Mouse (Mus musculus) forebrain, embryonic 12.5 days (tissue): Measurements from ENCODE around the gene Pole4. TPM values are rescaled to one million over a fixed set of nuclear protein-coding genes. Genes with fewer than 3 reads are reported as not detected.
"Not testable (repeated sequence)": the region's sequence is repeated elsewhere in the genome, so short reads cannot be mapped to it uniquely, and the experiment has no call there.

Experiments
- ATAC-seq: fragments of 200-750 bp; cut with Nextera tagmentation; 2 replicates; pipeline ENCODE4 v1.8.0; 2017; ENCODE audit warnings: moderate TSS enrichment; ENCODE audit not compliant: low FRiP score
- H3K27ac ChIP-seq: fragments of 300-500 bp; sonication (generic); 2 replicates; pipeline ENCODE4 v1.5.1; 2016; ENCODE audit warnings: mild to moderate bottlenecking
- H3K27me3 ChIP-seq: fragments of 300-500 bp; sonication (generic); 2 replicates; pipeline ENCODE4 v1.6.1; 2016; ENCODE audit warnings: mild to moderate bottlenecking
- H3K36me3 ChIP-seq: fragments of 300-500 bp; sonication (generic); replicated peaks from 2 replicates; pipeline ENCODE4 v1.6.1; 2016; ENCODE audit warnings: mild to moderate bottlenecking
- H3K4me1 ChIP-seq: fragments of 300-500 bp; sonication (generic); 2 replicates; pipeline ENCODE4 v1.6.1; 2016
- H3K4me2 ChIP-seq: fragments of 300-500 bp; sonication (generic); 2 replicates; pipeline ENCODE4 v1.6.1; 2016; ENCODE audit warnings: mild to moderate bottlenecking, moderate library complexity
- H3K4me3 ChIP-seq: fragments of 300-500 bp; sonication (generic); replicated peaks from 2 replicates; pipeline ENCODE4 v1.5.1; 2016; ENCODE audit warnings: mild to moderate bottlenecking
- H3K9ac ChIP-seq: fragments of 300-500 bp; sonication (generic); 2 replicates; pipeline ENCODE4 v1.6.1; 2016; ENCODE audit warnings: mild to moderate bottlenecking
- H3K9me3 ChIP-seq: fragments of 300-500 bp; sonication (generic); 2 replicates; pipeline ENCODE4 v1.6.1; 2016
- WGBS: fragments of 180-500 bp; shearing (Covaris S2); methylation state at CpG from one replicate; pipeline ENCODE4 v1.1.7; 2016; 5-methylcytosine and 5-hydroxymethylcytosine counted together
- polyA plus RNA-seq: library from polyadenylated mRNA; unstranded; fragments of >200 nt; fragmentation: Nextera tagmentation; extraction: Ambion mirVana; gene quantifications from 2 replicates; pipeline ENCODE4 v1.2.1, GENCODE M21; 2016

The Pole4 gene
- polyA plus RNA-seq, 1 experiment from 2014 or later, result 91.2 TPM

- Histone ChIP-seq H3K27me3 (no peaks in the 10 kb centered on the region), H3K9me3 (no peaks in the 10 kb centered on the region), H3K9ac (peak overlapping the region; percentile 73), H3K36me3 (peaks cover 12% of the 10 kb centered on the region; the same call in 1 of the 2 replicates), H3K4me2 (peak overlapping the region; percentile 61), H3K4me1 (peaks cover 9% of the 10 kb centered on the region; the same call in 1 of the 2 replicates), H3K27ac (peak overlapping the region; percentile 90), H3K4me3 (peak overlapping the region; percentile 67)
- WGBS, result 39% methylated on average over 11 of the region's 11 CpGs
- ATAC-seq, result no peak
Measured at GRCm38 (mm10) chr6:82653169-82653525, 52.0 kb downstream of the Pole4 start.

GRCm38 (mm10) chr6:82652521-82653168, 52.5 kb downstream of the Pole4 start:
- H3K9ac ChIP-seq, result peak overlapping the region; percentile 73
- H3K4me3 ChIP-seq, result peak overlapping the region; percentile 67
- H3K27me3 ChIP-seq, result no peaks in the 10 kb centered on the region
- H3K4me1 ChIP-seq, result peaks cover 12% of the 10 kb centered on the region
- peak overlapping the region; percentile 61 for H3K4me2 ChIP-seq
- H3K9me3 ChIP-seq, result no peaks in the 10 kb centered on the region
- H3K36me3 ChIP-seq, result peaks cover 12% of the 10 kb centered on the region; the same call in 1 of the 2 replicates
- ATAC-seq, result peak; percentile 99
- peak overlapping the region; percentile 90 for H3K27ac ChIP-seq
- under 1% methylated on average over 66 of the region's 67 CpGs for WGBS

GRCm38 (mm10) chr6:82649096-82649495, 56.1 kb downstream of the Pole4 start:
- no peak for ATAC-seq
- H3K4me1 ChIP-seq, result peaks cover 12% of the 10 kb centered on the region
- H3K36me3 ChIP-seq, result peaks cover 15% of the 10 kb centered on the region; the same call in 1 of the 2 replicates
- H3K27me3 ChIP-seq, result no peaks in the 10 kb centered on the region
- H3K27ac ChIP-seq, result no peak overlapping the region
- no peak overlapping the region for H3K4me3 ChIP-seq
- no peaks in the 10 kb centered on the region for H3K9me3 ChIP-seq
- no peak overlapping the region for H3K9ac ChIP-seq
- 85% methylated on average over 2 of the region's 2 CpGs for WGBS
- no peak overlapping the region for H3K4me2 ChIP-seq

GRCm38 (mm10) chr6:82647940-82648655, 57.1 kb downstream of the Pole4 start:
- no peaks in the 10 kb centered on the region for H3K9me3 ChIP-seq
- ATAC-seq, result no peak
- WGBS, result 76% methylated on average over 1 of the region's 1 CpGs
- H3K27ac ChIP-seq, result no peak overlapping the region
- no peak overlapping the region for H3K4me2 ChIP-seq
- H3K9ac ChIP-seq, result no peak overlapping the region
- H3K27me3 ChIP-seq, result no peaks in the 10 kb centered on the region
- no peak overlapping the region for H3K4me3 ChIP-seq
- H3K36me3 ChIP-seq, result peaks cover 15% of the 10 kb centered on the region; the same call in 1 of the 2 replicates
- H3K4me1 ChIP-seq, result peaks cover 12% of the 10 kb centered on the region

- Histone ChIP-seq H3K4me3 (no peak overlapping the region), H3K27me3 (no peaks in the 10 kb centered on the region), H3K9ac (no peak overlapping the region), H3K36me3 (peaks cover 15% of the 10 kb centered on the region; the same call in 1 of the 2 replicates), H3K4me2 (no peak overlapping the region), H3K27ac (no peak overlapping the region), H3K9me3 (no peaks in the 10 kb centered on the region), H3K4me1 (peaks cover 8% of the 10 kb centered on the region)
- ATAC-seq, result no peak
- 97% methylated on average over 1 of the region's 1 CpGs for WGBS
Measured at GRCm38 (mm10) chr6:82647001-82647400, 58.2 kb downstream of the Pole4 start.

GRCm38 (mm10) chr6:82640046-82640445, 65.1 kb downstream of the Pole4 start:
- H3K9ac ChIP-seq, result no peak overlapping the region
- no peak for ATAC-seq
- no peak overlapping the region for H3K27ac ChIP-seq
- no peaks in the 10 kb centered on the region for H3K9me3 ChIP-seq
- 77% methylated on average over 4 of the region's 4 CpGs for WGBS
- H3K27me3 ChIP-seq, result no peaks in the 10 kb centered on the region
- H3K36me3 ChIP-seq, result no peaks in the 10 kb centered on the region
- H3K4me2 ChIP-seq, result no peak overlapping the region
- no peaks in the 10 kb centered on the region for H3K4me1 ChIP-seq
- no peak overlapping the region for H3K4me3 ChIP-seq

GRCm38 (mm10) chr6:82625331-82625730, 79.8 kb downstream of the Pole4 start:
- H3K9me3 ChIP-seq, H3K4me1 ChIP-seq: not testable (repeated sequence)
- 95% methylated on average over 7 of the region's 8 CpGs for WGBS

GRCm38 (mm10) chr6:82613201-82613600, 92.0 kb downstream of the Pole4 start:
- Histone ChIP-seq H3K4me2 (no peak overlapping the region), H3K9me3 (no peaks in the 10 kb centered on the region), H3K27me3 (0 out of 2 replicates have a peak, but pooled peaks cover 3% of the 10 kb centered on the region), H3K9ac (no peak overlapping the region), H3K4me3 (no peak overlapping the region), H3K27ac (no peak overlapping the region), H3K36me3 (no peaks in the 10 kb centered on the region), H3K4me1 (0 out of 2 replicates have a peak, but pooled peaks cover 3% of the 10 kb centered on the region)
- no peak for ATAC-seq
- WGBS, result 29% methylated on average over 4 of the region's 4 CpGs

More at GRCm38 (mm10) chr6:82625331-82625730, 79.8 kb downstream of the Pole4 start:
- ATAC-seq, H3K36me3 ChIP-seq, H3K4me3 ChIP-seq, H3K27me3 ChIP-seq, H3K9ac ChIP-seq, H3K4me2 ChIP-seq, H3K27ac ChIP-seq: not testable (repeated sequence)

GRCm38 (mm10) chr6:82611049-82611448, 94.1 kb downstream of the Pole4 start:
- ATAC-seq, result no peak
- no peak overlapping the region for H3K4me3 ChIP-seq
- H3K36me3 ChIP-seq, result no peaks in the 10 kb centered on the region
- H3K9ac ChIP-seq, result no peak overlapping the region
- WGBS, result 81% methylated on average over 9 of the region's 9 CpGs
- no peak overlapping the region for H3K27ac ChIP-seq
- H3K27me3 ChIP-seq, result peaks cover 6% of the 10 kb centered on the region; the same call in 1 of the 2 replicates
- no peaks in the 10 kb centered on the region for H3K9me3 ChIP-seq
- 0 out of 2 replicates have a peak, but pooled peaks cover 3% of the 10 kb centered on the region for H3K4me1 ChIP-seq
- no peak overlapping the region for H3K4me2 ChIP-seq

GRCm38 (mm10) chr6:82609339-82609926, 95.7 kb downstream of the Pole4 start:
- Histone ChIP-seq H3K9me3 (no peaks in the 10 kb centered on the region), H3K4me1 (0 out of 2 replicates have a peak, but pooled peaks cover 8% of the 10 kb centered on the region), H3K4me3 (no peak overlapping the region), H3K9ac (no peak overlapping the region), H3K4me2 (no peak overlapping the region), H3K27ac (no peak overlapping the region), H3K27me3 (peaks cover 6% of the 10 kb centered on the region; the same call in 1 of the 2 replicates), H3K36me3 (no peaks in the 10 kb centered on the region)
- peak; percentile 62 for ATAC-seq
- 49% methylated on average over 7 of the region's 7 CpGs for WGBS

- Histone ChIP-seq H3K27ac (no peak overlapping the region), H3K27me3 (peaks cover 6% of the 10 kb centered on the region; the same call in 1 of the 2 replicates), H3K9me3 (no peaks in the 10 kb centered on the region), H3K4me1 (0 out of 2 replicates have a peak, but pooled peaks cover 9% of the 10 kb centered on the region), H3K9ac (no peak overlapping the region), H3K36me3 (no peaks in the 10 kb centered on the region), H3K4me3 (no peak overlapping the region), H3K4me2 (no peak overlapping the region)
- WGBS, result 93% methylated on average over 4 of the region's 4 CpGs
- no peak for ATAC-seq
Measured at GRCm38 (mm10) chr6:82608756-82609155, 96.4 kb downstream of the Pole4 start.

GRCm38 (mm10) chr6:82604791-82605190, 100.4 kb downstream of the Pole4 start:
- peak; percentile 45; the same call in 1 of the 2 replicates for ATAC-seq
- H3K9ac ChIP-seq, result no peak overlapping the region
- WGBS, result 24% methylated on average over 8 of the region's 8 CpGs
- 0 out of 2 replicates have a peak, but pooled peaks cover 9% of the 10 kb centered on the region for H3K4me1 ChIP-seq
- H3K4me3 ChIP-seq, result no peak overlapping the region
- H3K27ac ChIP-seq, result no peak overlapping the region
- H3K27me3 ChIP-seq, result peaks cover 3% of the 10 kb centered on the region; the same call in 1 of the 2 replicates
- peak overlapping the region; percentile 24; the same call in 1 of the 2 replicates for H3K4me2 ChIP-seq
- H3K9me3 ChIP-seq, result no peaks in the 10 kb centered on the region
- no peaks in the 10 kb centered on the region for H3K36me3 ChIP-seq
